Mouse (Mus musculus) left cerebral cortex, postnatal 10 days (tissue): ENCODE results near the gene Egfem1. TPM values are rescaled to one million over a fixed set of nuclear protein-coding genes. Genes with fewer than 3 reads are reported as not detected.

ENCODE experiments used
- DNase-seq, 2 experiments: peaks; one replicate each; pipeline ENCODE4 v3.0.0; 2021 to 2022; ENCODE audit warnings: low spot score in 2 of 2, mixed read lengths in 1 of 2; ENCODE audit errors: extremely low spot score in 1 of 2
- intact Hi-C: fragments of 180-260 bp; cut with DNase I; formaldehyde crosslinking; loops from one replicate; pipeline ENCODE4 v1.15.1; 2025
- total RNA-seq, 2 experiments: library from RNA; stranded (reverse); gene quantifications; 2 replicates each; pipeline ENCODE4 v1.2.3; 2021

Gene Egfem1
- total RNA-seq: 10 to 100 TPM; 17.3 to 19.3 TPM

GRCm38 (mm10) chr3:29081952-29082295, at the start of gene Egfem1:
Egfem1 (plus strand) TSS chr3:29082023.
- intact Hi-C loops: no loop called here
- DNase-seq: no peak

GRCm38 (mm10) chr3:29033107-29033506, 48.7 kb upstream of the Egfem1 start:
- intact Hi-C loops: no loop called here

GRCm38 (mm10) chr3:29036146-29036545, 45.7 kb upstream of the Egfem1 start:
- DNase-seq: peak; percentile 27 to 55
- intact Hi-C loops: loop anchor here (2.0 kb wide), 1 partner anchor 691 kb away; no protein-coding TSS in a partner anchor

More at GRCm38 (mm10) chr3:29033107-29033506, 48.7 kb upstream of the Egfem1 start:
- DNase-seq: no peak

- no peak for DNase-seq
Measured at GRCm38 (mm10) chr3:29036620-29037019, 45.2 kb upstream of the Egfem1 start.

GRCm38 (mm10) chr3:29040064-29040463, 41.8 kb upstream of the Egfem1 start:
- intact Hi-C loops: no loop called here

More at GRCm38 (mm10) chr3:29036620-29037019, 45.2 kb upstream of the Egfem1 start:
- intact Hi-C loops: loop anchor here (2.0 kb wide), 1 partner anchor 690 kb away; no protein-coding TSS in a partner anchor

GRCm38 (mm10) chr3:29046281-29046680, 35.5 kb upstream of the Egfem1 start:
- intact Hi-C loops: no loop called here
- DNase-seq: no peak

More at GRCm38 (mm10) chr3:29040064-29040463, 41.8 kb upstream of the Egfem1 start:
- DNase-seq: no peak

GRCm38 (mm10) chr3:29047273-29047932, 34.4 kb upstream of the Egfem1 start:
- intact Hi-C loops: no loop called here
- DNase-seq: no peak

- no peak for DNase-seq
- intact Hi-C loops: no loop called here
Measured at GRCm38 (mm10) chr3:29063156-29063555, 18.7 kb upstream of the Egfem1 start.

- intact Hi-C loops: no loop called here
- no peak for DNase-seq
Measured at GRCm38 (mm10) chr3:29068428-29069098, 13.3 kb upstream of the Egfem1 start.

GRCm38 (mm10) chr3:29071315-29071714, 10.5 kb upstream of the Egfem1 start:
- no peak for DNase-seq
- intact Hi-C loops: no loop called here

GRCm38 (mm10) chr3:29081517-29081916, 306 bp upstream of the Egfem1 start:
- peak in 1 of 2 experiments; percentile 22 for DNase-seq
- intact Hi-C loops: no loop called here

GRCm38 (mm10) chr3:29082296-29082995, 623 bp downstream of the Egfem1 start:
- DNase-seq: peak; percentile 19 to 62
- intact Hi-C loops: no loop called here

- no peak for DNase-seq
- intact Hi-C loops: no loop called here
Measured at GRCm38 (mm10) chr3:29082996-29083350, 1.1 kb downstream of the Egfem1 start.

GRCm38 (mm10) chr3:29098467-29098866, 16.6 kb downstream of the Egfem1 start:
- DNase-seq: no peak
- intact Hi-C loops: no loop called here

- no peak for DNase-seq
Measured at GRCm38 (mm10) chr3:29106016-29106723, 24.3 kb downstream of the Egfem1 start.

GRCm38 (mm10) chr3:29107134-29107533, 25.3 kb downstream of the Egfem1 start:
- DNase-seq: no peak
- intact Hi-C loops: no loop called here

More at GRCm38 (mm10) chr3:29106016-29106723, 24.3 kb downstream of the Egfem1 start:
- intact Hi-C loops: no loop called here

GRCm38 (mm10) chr3:29110321-29110720, 28.5 kb downstream of the Egfem1 start:
- no peak for DNase-seq

GRCm38 (mm10) chr3:29114517-29114916, 32.7 kb downstream of the Egfem1 start:
- intact Hi-C loops: no loop called here

More at GRCm38 (mm10) chr3:29110321-29110720, 28.5 kb downstream of the Egfem1 start:
- intact Hi-C loops: no loop called here

GRCm38 (mm10) chr3:29117379-29117778, 35.6 kb downstream of the Egfem1 start:
- DNase-seq: no peak
- intact Hi-C loops: no loop called here

More at GRCm38 (mm10) chr3:29114517-29114916, 32.7 kb downstream of the Egfem1 start:
- DNase-seq: no peak
